Mouse (Mus musculus): ENCODE data around the gene Hipk3.

Gene Hipk3

GRCm38 (mm10) chr2:104471161-104471560 is 23.1 kb downstream of the Hipk3 start:
- no peak for DNase-seq (ENCODE audit: low read depth, low spot score)

GRCm38 (mm10) chr2:104470536-104470935 is 23.7 kb downstream of the Hipk3 start:
- no peak for DNase-seq (ENCODE audit: low read depth, low spot score)

GRCm38 (mm10) chr2:104468419-104468818 is 25.8 kb downstream of the Hipk3 start:
- no peak for DNase-seq (ENCODE audit: low read depth, low spot score)

GRCm38 (mm10) chr2:104466908-104467616 is 27.2 kb downstream of the Hipk3 start:
- no peak for DNase-seq (ENCODE audit: low read depth, low spot score)

GRCm38 (mm10) chr2:104465639-104466430 is 28.4 kb downstream of the Hipk3 start:
- DNase-seq (ENCODE audit: low read depth, low spot score): no peak

GRCm38 (mm10) chr2:104460021-104460420 is 34.2 kb downstream of the Hipk3 start:
- no peak for DNase-seq (ENCODE audit: low read depth, low spot score)

- no peak for DNase-seq (ENCODE audit: low read depth, low spot score)
These were observed 35.5 kb downstream of the Hipk3 start for GRCm38 (mm10) chr2:104458569-104459332.

GRCm38 (mm10) chr2:104457106-104457505 is 37.1 kb downstream of the Hipk3 start:
- DNase-seq (ENCODE audit: low read depth, low spot score): no peak

GRCm38 (mm10) chr2:104450685-104451084 is 43.6 kb downstream of the Hipk3 start:
- DNase-seq (ENCODE audit: low read depth, low spot score): no peak

- DNase-seq (ENCODE audit: low read depth, low spot score): no peak
These were observed 45.1 kb downstream of the Hipk3 start for GRCm38 (mm10) chr2:104449191-104449590.

GRCm38 (mm10) chr2:104448201-104448600 is 46.0 kb downstream of the Hipk3 start:
- no peak for DNase-seq (ENCODE audit: low read depth, low spot score)

GRCm38 (mm10) chr2:104446016-104446415 is 48.2 kb downstream of the Hipk3 start:
- no peak for DNase-seq (ENCODE audit: low read depth, low spot score)

- peak; percentile 53 for DNase-seq (ENCODE audit: low read depth, low spot score)
These were observed 49.5 kb downstream of the Hipk3 start for GRCm38 (mm10) chr2:104444776-104445175.

GRCm38 (mm10) chr2:104442341-104442740 is 51.9 kb downstream of the Hipk3 start:
- DNase-seq (ENCODE audit: low read depth, low spot score): no peak

- no peak for DNase-seq (ENCODE audit: low read depth, low spot score)
These were observed 58.0 kb downstream of the Hipk3 start for GRCm38 (mm10) chr2:104436226-104436625.

GRCm38 (mm10) chr2:104431067-104431466 is 63.2 kb downstream of the Hipk3 start:
- DNase-seq (ENCODE audit: low read depth, low spot score): no peak

- DNase-seq (ENCODE audit: low read depth, low spot score): no peak
These were observed 63.7 kb downstream of the Hipk3 start for GRCm38 (mm10) chr2:104430566-104430965.

GRCm38 (mm10) chr2:104426112-104426511 is 68.1 kb downstream of the Hipk3 start:
- DNase-seq (ENCODE audit: low read depth, low spot score): no peak

GRCm38 (mm10) chr2:104422230-104422629 is 72.0 kb downstream of the Hipk3 start:
- DNase-seq (ENCODE audit: low read depth, low spot score): peak; percentile 44

- no peak for DNase-seq (ENCODE audit: low read depth, low spot score)
These were observed 73.4 kb downstream of the Hipk3 start for GRCm38 (mm10) chr2:104420805-104421204.

- DNase-seq (ENCODE audit: low read depth, low spot score): no peak
These were observed 74.2 kb downstream of the Hipk3 start for GRCm38 (mm10) chr2:104419999-104420398.

GRCm38 (mm10) chr2:104419411-104419810 is 74.8 kb downstream of the Hipk3 start:
- DNase-seq (ENCODE audit: low read depth, low spot score): no peak

Measured in retina, postnatal 7 days (tissue).